Mouse (Mus musculus) adrenal gland, postnatal 25 days (tissue): ENCODE results near the gene Slc35a2. TPM values are rescaled to one million over a fixed set of nuclear protein-coding genes. Genes with fewer than 3 reads are reported as not detected.

ENCODE experiments used
- DNase-seq: peaks from one replicate; pipeline ENCODE4 v3.0.0; 2021; ENCODE audit warnings: mixed read lengths
- long read RNA-seq: library from polyadenylated mRNA; stranded (forward); transcript quantifications from one replicate; pipeline ENCODE4 v2.0.0, GENCODE M21; 2021
- total RNA-seq: library from RNA; stranded (reverse); gene quantifications from 2 replicates; pipeline ENCODE4 v1.2.3, GENCODE M21; 2021

The Slc35a2 gene
- total RNA-seq, result 43.1 and 81.5 TPM in 2 replicates
- long read RNA-seq, transcript Slc35a2-202 (4 exons, 3,094 nt), result major isoform, 12 of 34 reads
- long read RNA-seq, transcript Slc35a2-203 (5 exons, 1,527 nt), result minor isoform, 9 of 34 reads
- long read RNA-seq, partial matches to known transcripts, result 4 of 34 reads
- long read RNA-seq, other reads (novel, unspliced or antisense), result 6 of 34 reads

DNA sequence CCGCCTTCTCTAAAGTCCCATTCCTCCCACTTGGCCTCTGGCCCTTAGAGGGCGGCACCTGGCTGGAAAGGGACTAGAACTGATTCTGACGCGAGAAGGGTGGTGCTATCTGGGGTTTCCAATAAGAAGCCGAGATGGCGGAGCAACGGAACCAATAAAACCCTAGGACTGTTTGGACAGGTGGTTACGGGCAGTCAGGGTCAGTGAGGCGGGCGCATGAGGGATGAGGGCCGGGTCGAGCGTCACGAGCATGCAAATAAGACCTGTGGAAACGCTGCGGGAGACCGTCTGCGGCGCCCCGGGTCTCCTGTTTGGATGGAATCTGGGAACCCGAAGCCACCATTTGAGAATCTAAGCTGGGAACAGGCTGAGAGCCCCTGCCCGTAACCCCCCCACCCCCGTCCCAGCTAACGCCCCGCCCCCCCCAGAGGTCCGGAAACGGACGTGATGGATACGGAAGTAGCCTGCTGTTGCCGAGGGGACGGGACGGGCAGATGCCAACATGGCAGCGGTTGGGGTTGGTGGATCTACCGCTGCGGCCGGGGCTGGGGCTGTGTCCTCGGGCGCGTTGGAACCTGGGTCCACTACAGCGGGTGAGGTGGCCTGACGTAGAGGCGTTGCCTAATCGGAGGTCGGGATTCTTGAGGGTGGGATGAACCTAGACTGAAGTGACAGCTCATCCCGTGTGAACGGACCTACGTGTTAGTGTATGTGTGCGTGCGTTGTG is at the start of gene Slc35a2:
Slc35a2 (plus strand) TSS at position 188 of the 727 bp plus-strand sequence.
- DNase-seq, result peak; percentile 75

DNA sequence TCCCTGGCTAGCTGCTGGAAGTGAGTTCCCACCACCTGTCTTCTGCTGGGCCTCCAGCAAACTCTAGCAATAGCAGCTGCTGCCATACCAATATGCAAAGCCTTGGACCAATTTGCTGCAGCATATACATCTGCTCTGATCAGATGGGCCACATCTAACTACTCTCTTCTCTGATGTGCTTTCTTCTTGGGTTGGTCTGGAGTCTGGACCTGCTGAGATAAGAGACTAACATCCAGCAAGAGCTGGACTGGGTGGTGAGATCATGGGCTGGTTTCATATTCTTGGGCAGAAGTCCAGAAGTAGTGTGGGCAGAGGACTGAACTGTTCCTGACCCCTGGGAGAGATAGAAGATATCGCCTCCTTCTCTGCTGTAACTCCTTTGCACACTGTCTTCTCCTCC is 46.7 kb upstream of the Slc35a2 start:
- no peak for DNase-seq

DNA sequence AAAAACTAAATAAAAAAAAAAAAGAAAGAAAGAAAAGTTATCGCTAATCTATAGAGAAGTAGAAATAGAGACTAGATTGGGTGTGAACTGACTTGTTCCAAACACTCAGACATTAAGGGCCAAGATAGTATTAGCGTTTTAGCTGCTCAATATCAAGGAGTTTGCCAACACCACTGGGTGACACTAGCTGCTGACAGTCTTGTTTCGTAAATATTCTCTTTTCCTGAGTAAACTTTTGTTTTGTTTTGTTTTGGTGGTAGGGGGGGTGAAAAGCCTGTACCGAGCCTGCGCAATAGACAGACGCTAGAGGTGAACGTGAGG is 43.0 kb upstream of the Slc35a2 start:
- no peak for DNase-seq

DNA sequence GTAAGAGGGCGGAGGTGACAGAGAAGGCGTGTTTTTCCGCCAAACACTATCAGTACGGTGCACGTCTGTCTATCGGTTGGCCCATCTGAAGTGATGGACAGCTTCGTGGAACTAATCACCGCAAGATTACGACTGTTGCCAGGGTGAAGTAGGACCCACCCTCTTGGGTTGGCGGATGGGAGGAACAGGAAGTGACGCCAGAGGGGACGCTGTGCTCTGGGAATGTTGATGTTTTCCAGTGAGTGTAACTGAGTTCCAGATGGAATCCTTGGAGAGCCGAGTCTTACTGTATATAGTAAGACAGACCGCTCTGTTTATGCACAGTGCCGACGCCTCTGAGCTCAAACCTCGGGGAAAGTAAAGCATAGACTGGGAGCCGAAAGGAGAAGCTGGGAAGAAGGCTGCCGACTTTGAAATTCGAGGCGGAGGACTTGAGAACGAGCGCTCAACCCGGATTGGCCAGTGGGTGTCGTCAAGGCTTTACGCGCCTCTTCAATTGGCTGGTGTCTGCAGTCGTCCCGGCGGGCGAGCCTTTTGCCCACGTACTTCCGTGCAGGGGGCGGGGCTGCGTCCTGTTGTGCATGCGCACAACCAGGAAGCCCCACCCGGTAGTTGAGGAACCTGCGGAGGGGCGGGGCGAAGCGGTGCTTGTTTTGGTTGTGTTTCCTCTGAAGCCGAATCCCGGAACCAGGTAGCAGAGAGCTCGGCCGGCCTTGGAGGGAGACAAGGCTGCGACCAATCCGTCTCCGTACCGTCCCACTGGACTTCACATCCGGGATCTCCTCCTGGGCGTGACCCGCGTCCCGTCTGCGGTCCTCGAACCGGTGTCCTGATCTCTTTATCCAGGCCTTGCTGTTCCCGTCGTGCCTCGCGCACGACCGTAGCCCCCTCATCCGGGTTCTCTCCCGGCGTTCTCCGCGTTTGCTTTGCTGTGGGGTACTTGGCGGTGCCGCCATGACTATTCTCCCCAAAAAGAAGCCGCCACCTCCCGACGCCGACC is 42.4 kb upstream of the Slc35a2 start, which contains the start of gene Otud5:
Otud5 (plus strand) TSS at position 202 of the 1,000 bp plus-strand sequence.
- DNase-seq, result peak; percentile 91

DNA sequence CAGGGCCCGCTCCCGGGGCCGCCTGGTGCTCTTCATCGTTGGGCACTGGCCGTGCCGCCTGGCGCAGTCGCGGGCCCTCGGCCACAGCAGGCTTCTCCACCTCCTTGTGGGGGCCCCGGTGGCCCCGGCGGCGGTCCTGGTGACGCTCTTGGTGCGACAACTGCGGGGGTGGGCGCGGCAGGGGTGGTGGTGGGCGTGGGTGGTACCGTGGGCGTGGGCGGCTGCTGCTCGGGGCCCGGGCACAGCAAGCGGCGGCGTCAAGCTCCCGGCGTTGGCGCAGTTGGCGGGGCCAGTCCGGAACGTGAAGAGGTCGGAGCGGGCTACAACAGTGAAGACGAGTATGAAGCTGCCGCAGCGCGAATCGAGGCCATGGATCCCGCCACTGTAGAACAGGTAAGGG is 41.5 kb upstream of the Slc35a2 start:
- DNase-seq, result peak; percentile 4

DNA sequence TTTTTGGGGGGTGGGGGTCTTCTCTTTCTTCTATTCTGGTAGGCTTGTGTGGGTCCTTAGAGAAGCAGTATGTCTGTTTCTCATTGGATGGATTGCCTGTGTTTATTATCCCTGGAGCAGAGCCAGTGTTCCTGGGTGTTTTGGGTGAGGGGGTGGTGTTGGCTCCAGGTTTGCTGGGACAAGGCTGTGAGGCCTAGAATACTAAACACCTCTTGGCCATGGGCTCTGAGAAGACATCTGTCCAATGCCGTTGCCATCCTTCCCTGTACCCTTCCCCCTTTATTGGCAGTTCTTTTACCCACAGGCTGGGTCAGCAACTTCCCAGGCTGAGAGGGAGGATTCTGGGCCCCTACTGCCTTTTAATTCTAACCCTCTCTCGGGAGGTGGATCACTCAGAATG is 36.0 kb upstream of the Slc35a2 start:
- DNase-seq, result no peak

DNA sequence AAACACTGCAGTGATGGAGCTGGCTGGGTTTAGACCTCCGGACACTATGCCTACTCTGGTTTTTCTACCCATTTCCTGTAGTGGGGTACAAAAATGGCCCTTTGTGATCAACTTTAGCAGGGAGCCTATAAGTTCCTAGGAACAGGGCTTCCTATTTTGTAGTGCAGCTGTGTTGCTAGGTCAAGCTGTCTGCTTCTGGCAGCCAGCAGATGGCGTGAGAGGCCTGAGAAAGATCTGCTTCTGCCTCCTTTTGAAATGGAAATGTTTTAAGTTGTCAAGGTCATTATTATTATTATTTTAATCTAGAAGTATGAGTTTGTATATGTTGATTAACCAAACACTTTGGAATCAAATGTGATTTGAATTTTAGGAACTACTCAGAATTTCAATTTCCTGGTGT is 29.2 kb upstream of the Slc35a2 start:
- DNase-seq, result peak; percentile 29

DNA sequence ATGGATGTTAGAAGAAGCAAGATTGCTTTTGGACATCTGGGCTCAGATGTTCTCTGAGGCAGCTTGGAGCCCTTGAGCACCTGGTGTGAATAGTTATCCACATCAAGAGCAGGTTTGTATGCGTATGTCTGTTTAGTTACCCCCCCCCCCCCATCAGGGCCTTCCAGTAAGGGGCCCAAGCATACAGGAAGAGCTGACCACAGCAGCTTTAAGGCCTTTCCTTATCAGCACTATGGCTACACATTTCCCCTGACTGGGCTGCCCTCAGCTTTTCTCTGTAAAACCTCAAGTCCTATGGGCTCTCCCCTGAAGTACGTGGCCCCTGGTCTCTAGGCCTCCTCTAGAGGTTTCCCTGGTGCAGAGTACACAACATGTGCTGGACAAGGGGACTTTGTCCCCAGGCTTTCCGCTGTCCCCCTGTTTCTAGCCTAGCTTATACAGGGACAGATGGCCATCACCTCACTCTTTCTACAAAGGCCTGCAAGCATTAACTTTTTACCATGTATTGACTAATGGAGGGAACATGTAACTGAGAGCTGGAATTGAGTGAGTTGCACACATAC is 24.6 kb upstream of the Slc35a2 start:
- DNase-seq, result no peak

DNA sequence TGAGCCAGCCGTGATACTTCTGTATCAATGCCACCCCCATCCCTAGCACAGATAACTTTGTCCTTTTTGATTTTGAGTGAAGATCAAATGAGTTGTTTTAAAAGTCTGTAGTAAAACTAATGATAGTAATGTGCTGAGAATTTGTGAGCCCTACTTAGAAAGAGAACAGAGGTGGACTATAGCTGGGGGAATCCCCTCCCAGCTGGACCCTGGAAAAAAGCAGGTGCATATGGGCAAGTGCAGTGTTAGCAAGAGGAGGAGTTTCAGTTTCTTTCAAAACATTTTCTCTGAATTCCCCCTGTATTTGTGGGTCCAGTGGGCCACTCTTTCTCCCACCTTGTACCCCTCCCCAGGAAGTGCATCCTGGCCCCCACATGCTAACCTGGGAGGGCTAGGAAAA is 20.6 kb upstream of the Slc35a2 start:
- DNase-seq, result no peak

DNA sequence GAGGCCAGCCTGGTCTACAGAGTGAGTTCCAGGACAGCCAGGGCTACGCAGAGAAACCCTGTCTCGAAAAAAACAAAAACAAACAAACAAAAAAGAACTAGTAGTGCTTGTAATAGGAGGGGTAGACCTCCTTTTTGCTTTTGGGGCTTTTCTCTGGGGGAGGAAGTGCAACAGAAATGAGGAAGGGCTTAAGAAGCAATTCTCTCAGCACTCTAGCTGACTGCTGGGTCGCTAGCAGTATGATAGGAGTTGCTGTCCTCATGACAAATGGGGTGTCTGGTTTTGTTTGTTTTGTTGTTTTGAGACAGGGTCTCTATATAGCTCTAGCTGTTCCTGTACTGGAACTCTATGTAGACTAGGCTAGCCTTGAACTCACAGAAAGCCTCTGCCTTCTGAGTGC is 19.3 kb upstream of the Slc35a2 start:
- DNase-seq, result no peak

DNA sequence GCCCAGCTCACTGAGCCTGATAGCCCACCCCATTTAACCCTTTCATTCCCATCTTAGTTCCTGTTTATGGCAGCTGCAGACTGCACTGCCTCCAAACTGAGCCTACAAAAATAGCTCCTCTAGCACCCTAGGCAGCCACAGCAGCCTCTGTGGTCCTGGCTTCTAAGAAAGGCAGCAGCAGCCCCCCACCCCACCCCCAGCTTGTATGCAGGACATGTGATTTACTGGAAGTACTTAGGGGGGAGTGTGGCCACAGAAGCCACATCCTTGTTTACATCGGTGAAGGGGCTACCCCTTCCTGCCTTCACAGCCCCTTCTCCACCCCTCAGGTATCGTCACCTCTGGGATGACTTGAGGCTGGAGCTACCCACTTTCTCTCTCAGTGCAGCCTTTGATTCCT is 18.5 kb upstream of the Slc35a2 start:
- no peak for DNase-seq

DNA sequence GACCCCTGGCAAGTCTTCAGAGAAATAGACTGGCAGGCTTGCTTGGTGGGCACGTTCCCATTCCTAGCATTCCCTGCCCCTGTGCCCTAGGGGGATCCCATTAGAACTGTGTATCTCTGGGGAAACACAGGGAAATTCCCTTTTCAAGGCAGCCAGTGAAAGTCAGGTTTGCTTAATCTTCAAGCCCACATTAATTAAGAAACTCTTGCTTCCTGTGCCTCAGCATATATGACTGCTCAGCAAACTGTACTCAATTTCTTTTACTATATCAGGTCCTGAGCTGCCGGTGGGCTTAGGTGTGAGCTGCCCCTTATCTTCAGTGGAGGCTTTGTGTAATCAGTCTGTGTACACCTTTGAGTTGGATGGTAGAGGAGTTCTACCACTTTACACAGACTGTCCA is 18.0 kb upstream of the Slc35a2 start:
- no peak for DNase-seq

DNA sequence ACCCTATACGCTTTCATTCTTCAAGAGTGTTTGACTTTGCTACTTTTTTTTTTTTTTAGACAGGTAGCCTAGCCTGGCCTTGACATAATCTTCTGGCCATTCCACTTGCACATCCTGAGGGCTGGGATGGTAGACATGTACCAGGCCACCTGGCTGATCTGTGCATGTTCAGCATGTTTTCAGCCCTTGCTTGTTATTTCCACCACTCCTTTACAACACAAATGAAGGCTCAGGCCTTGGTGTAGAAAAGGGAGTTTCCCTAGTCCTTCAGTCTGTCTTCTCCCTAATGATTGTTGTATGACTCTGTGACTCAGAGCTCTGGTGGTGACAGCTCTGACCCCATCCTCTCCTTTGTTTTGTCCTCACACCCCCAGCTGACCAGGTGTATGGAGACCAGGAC is 16.7 kb upstream of the Slc35a2 start:
- DNase-seq, result no peak

DNA sequence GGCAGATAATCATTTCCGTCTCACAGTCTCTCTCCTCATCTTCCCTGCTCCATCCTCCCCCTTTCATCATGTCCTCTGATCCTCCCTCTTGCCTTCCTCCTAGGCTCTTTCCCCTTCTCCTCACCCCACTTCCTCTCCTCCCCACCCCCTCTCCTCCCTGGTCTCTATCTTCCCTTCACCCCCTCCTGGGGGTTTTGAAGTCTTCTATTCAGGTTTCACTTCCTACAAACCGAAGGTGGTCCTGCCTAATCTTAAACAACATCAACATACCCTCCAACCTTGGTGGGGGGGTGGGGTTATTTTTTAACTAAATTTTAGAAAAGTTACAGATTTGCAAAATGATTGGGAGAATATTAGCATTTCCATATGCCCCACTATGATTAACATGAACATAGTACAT is 15.3 kb upstream of the Slc35a2 start:
- DNase-seq, result no peak

DNA sequence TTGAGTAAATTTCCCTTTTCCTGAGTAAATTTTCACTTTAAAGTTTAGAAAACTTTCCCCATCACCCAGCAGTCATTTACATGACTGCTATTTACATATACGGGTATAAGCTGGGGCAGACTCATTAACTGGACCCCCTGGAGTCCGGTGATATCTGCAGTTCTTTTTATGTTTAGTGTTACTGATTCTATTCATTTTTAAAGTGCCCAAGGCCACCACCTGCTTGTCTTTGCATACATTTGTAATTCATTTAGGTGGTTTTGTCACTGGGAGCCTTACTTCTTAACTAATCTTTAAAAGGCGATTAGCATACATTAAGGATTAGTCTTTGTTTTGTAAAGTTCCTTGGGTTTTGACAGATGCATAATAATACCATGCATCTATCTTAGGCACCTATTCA is 14.0 kb upstream of the Slc35a2 start:
- no peak for DNase-seq

DNA sequence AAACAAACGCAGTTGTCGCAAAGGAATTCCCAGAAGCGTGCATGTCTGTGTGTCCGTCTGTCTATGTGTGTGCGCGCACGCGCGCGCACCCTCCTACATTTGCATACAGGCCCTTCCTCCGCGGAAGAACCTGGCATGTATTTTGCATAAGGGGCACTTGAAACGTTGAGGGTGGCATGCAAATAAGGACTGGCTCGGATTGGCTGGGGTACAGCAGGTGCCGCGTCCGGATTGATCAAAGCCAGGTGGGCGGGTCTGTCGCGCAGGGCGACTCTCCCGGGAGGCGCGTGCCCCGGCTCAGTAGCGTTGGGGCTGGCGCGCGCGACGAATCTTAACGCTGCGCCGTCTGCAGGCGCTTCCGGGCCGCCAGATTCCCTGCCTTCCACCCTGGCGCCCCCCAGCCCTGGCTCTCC is 5.8 kb upstream of the Slc35a2 start, which contains the start of gene Pim2:
Pim2 (plus strand) TSS at position 256 of the 413 bp plus-strand sequence.
- DNase-seq, result peak; percentile 81

DNA sequence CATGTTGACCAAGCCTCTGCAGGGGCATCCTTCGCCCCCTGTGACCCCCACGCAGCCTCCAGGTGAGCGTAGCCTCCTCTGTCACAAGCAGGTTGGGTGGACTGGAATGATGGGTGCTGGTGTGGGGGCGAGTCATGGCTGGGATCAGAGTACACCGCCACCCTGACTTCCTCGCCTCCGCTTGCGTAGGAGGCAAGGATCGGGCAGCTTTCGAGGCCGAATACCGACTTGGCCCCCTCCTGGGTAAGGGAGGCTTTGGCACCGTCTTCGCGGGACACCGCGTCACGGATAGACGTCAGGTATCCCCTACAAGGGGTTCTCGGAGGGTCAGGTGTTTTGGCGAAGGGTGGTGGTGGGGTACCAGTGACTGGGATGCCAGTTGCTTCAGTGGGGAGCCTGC is 5.3 kb upstream of the Slc35a2 start:
- DNase-seq, result peak; percentile 16

DNA sequence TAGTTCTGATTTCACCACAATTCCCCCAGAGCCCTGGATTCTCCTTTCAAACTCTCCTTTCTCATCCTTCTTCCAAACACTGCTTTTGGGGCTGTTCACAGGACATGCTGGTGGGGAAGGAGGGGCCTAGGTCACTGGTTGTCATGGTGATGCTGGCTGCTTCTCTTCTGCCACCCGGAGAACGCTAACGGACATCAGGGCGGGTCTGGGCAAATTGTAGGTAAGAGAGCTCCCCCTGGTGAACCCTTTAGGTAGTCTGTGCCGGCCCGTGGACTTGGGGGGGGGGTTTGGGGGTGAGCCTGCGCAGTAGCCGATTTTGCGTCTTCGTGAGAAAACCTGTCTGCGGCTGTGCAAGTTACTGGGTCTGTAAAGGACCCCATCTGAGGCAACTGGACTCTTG is 4.0 kb upstream of the Slc35a2 start:
- DNase-seq, result peak; percentile 41

DNA sequence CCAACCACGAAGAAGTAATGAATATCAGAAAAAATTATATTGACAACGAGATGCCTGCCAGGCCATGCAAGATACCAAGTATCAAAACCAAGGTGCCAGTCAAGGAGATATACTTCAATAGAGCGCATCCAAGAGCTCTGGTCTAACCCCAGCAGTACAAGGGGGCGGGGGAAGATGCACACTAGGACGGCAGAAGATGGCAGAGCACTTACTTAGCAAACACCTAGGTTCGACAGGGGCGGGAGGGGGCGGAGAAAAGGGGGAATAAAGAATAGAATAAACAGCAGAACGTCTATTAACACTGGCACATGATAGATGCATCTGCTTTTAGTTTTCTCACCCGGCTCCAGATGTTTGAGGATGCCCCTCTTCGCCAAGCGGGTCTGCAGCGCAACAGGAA is 14.4 kb downstream of the Slc35a2 start:
- DNase-seq, result no peak

DNA sequence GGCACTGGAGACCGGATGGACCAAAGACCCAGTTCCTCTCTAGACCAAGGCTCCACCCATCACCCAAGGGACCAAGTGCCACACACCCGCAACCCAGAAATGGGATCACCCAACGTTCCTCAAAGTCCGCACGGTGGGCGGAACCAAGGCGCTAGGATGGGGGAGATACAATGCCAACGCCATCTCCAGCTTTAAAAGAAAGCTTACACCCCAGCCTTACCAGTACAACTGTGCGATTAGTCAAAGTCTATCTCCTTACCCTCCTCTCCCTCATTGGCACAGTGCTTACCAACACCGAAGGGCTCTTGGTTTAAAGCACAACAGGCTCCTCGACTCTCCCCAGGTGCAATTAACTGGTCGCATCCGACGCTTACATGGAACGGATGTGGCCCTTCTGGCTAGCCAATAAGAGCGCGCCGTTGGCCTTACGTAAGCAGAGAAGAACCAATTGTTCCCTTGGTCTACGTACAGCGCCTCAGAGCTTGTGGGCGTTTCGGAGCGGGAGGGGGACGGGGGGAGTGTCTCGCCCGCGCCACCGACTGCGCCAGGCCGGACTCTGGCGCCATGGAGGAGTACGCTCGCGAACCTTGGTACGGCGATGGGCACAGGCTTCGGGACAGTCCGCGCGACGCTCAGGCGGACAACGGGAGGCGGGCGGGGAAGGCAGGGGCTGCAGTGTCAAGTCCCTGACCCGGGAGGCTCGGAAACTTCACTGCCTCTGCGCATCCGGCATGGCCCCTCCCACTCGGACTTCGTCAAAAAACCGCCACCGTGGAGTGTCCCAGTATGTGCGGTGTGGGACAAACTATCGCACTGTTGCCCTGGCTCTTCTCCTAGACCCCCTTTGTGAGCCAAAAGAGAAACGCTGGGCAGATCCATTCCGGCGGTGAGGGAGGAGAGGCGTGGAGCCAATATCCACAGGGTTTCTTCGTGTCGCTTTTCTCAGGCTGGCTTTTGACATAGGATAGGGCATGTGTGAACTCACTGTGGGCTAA is 15.3 kb downstream of the Slc35a2 start, which contains the start of the genes Pqbp1 and Timm17b:
Pqbp1 (minus strand) TSS at position 390 of the 995 bp plus-strand sequence.
Timm17b (plus strand) TSS at position 478 of the 995 bp plus-strand sequence.
- peak; percentile 83 for DNase-seq

DNA sequence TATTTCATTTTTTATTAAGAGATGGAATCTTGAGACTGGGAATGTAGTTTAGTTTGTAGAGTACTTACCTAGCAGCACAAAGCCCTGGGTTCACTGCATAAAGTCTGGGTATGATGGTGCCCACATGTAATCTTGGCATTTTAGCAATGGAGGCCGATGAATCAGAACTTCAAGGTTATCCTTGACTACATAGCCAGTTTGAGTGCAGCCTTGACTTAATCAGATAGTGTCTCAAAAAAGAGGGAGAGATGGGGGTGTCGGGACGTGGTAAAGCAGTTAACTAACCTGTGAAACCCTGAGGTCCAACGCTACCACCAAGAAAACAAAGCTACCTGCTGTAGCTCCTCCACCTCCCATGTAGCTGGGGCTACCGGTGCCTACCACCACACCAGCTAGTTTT is 20.6 kb downstream of the Slc35a2 start:
- no peak for DNase-seq
